Mouse (Mus musculus): ENCODE measurements around the gene Pkn1. TPM values are rescaled to one million over a fixed set of nuclear protein-coding genes. Genes with fewer than 3 reads are reported as not detected.

Gene Pkn1
- 10 to 100 TPM; 53.9 to 65.2 TPM for total RNA-seq (2021)
- long read RNA-seq, experiment 1, full-length matches to known transcripts = 11 of 42 reads
- long read RNA-seq, experiment 1, partial matches to known transcripts = 9 of 42 reads
- long read RNA-seq, experiment 1, other reads (novel, unspliced or antisense) = 22 of 42 reads
- long read RNA-seq, experiment 2, full-length matches to known transcripts = 16 of 34 reads
- long read RNA-seq, experiment 2, partial matches to known transcripts = 3 of 34 reads
- long read RNA-seq, experiment 2, other reads (novel, unspliced or antisense) = 15 of 34 reads

GRCm38 (mm10) chr8:83698661-83699453 lies at the start of gene Pkn1:
Gene Pkn1 (minus strand): TSS chr8:83699179.
- peak; percentile 58 to 64 for DNase-seq (ENCODE audit: low spot score in 2 of 2)

GRCm38 (mm10) chr8:83748708-83749107 lies 49.7 kb upstream of the Pkn1 start:
- DNase-seq (ENCODE audit: low spot score in 2 of 2) = no peak

GRCm38 (mm10) chr8:83747661-83748346 lies 48.8 kb upstream of the Pkn1 start:
- peak; percentile 29 to 50 for DNase-seq (ENCODE audit: low spot score in 2 of 2)

GRCm38 (mm10) chr8:83744070-83744469 lies 45.1 kb upstream of the Pkn1 start:
- no peak for DNase-seq (ENCODE audit: low spot score in 2 of 2)

GRCm38 (mm10) chr8:83742968-83743367 lies 44.0 kb upstream of the Pkn1 start:
- DNase-seq (ENCODE audit: low spot score in 2 of 2) = no peak

- DNase-seq (ENCODE audit: low spot score in 2 of 2) = no peak
Measured at GRCm38 (mm10) chr8:83741849-83742655, 43.1 kb upstream of the Pkn1 start.

GRCm38 (mm10) chr8:83740976-83741741 lies 42.2 kb upstream of the Pkn1 start, which contains the start of gene Adgre5:
Gene Adgre5 (minus strand): TSS chr8:83741326.
- no peak for DNase-seq (ENCODE audit: low spot score in 2 of 2)

- no peak for DNase-seq (ENCODE audit: low spot score in 2 of 2)
Measured at GRCm38 (mm10) chr8:83740586-83740975, 41.6 kb upstream of the Pkn1 start.

- no peak for DNase-seq (ENCODE audit: low spot score in 2 of 2)
Measured at GRCm38 (mm10) chr8:83739711-83740468, 40.9 kb upstream of the Pkn1 start.

- DNase-seq (ENCODE audit: low spot score in 2 of 2) = no peak
Measured at GRCm38 (mm10) chr8:83738949-83739710, 40.2 kb upstream of the Pkn1 start.

- no peak for DNase-seq (ENCODE audit: low spot score in 2 of 2)
Measured at GRCm38 (mm10) chr8:83737852-83738562, 39.0 kb upstream of the Pkn1 start.

GRCm38 (mm10) chr8:83737346-83737745 lies 38.4 kb upstream of the Pkn1 start:
- no peak for DNase-seq (ENCODE audit: low spot score in 2 of 2)

- no peak for DNase-seq (ENCODE audit: low spot score in 2 of 2)
Measured at GRCm38 (mm10) chr8:83736681-83737080, 37.7 kb upstream of the Pkn1 start.

GRCm38 (mm10) chr8:83732919-83733318 lies 33.9 kb upstream of the Pkn1 start:
- no peak for DNase-seq (ENCODE audit: low spot score in 2 of 2)

GRCm38 (mm10) chr8:83731906-83732305 lies 32.9 kb upstream of the Pkn1 start:
- no peak for DNase-seq (ENCODE audit: low spot score in 2 of 2)

- DNase-seq (ENCODE audit: low spot score in 2 of 2) = no peak
Measured at GRCm38 (mm10) chr8:83729009-83729807, 30.2 kb upstream of the Pkn1 start.

- DNase-seq (ENCODE audit: low spot score in 2 of 2) = no peak
Measured at GRCm38 (mm10) chr8:83725521-83726102, 26.6 kb upstream of the Pkn1 start.
